Mouse (Mus musculus): ENCODE measurements around the gene Macrod1. TPM values are rescaled to one million over a fixed set of nuclear protein-coding genes. Genes with fewer than 3 reads are reported as not detected.
A peak's percentile ranks its signal among the peaks of the same experiment; 100 is the strongest.

Gene Macrod1
- polyA plus RNA-seq, 2 experiments from 2014 or later = 0.82 to 2.6 TPM

DNA sequence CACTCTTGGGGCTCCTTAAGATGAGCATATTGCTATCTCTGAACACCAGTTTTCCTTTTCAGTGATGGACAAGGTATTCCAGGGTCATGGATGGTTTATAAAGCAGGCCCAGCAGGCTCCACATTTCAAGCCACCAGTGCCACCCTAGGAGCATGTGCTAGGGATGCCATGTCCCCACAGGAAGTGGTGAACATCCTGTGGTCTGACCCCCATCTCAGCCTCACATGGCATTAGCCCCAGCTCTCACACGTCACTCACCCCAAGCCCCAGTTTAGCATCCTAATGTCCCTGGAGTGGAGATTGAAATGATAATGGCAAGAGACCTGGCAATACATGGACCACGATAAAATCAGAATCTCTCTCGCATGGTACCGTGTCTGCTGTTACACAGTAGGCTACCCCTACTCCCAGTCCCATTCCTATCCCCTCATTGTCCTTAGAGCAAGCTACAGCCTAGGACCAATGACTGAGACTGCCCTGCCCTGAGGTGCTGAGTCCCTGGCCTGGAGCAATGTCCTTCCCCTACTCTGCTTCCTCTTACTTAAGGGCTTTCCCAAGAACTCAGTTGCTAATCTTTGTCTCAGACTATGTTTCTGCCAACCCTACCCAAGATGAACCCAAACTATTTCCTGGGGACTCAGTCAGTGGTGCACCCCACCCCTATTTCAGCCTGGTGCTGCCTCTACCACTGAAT lies 59.6 kb downstream of the Macrod1 start:
- ATAC-seq = no peak

DNA sequence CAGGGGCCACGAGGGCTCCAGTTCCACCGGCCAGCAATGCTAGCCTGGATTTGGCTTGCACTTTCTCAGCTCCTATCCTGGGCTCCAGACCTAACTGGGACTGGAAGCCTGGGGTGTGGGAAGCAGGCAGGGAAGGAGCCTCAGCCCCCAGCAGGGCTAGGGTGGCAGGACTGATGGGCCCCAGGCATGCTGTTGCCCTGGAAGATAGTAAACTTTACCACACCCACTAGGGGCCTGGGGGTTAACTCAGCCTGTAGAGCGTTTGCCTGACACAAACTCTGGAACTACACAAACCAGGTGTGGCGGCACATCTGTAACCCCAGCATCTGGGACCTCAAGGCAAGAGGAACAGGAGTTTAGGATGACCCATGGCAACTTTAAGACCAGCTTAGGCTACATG lies 60.5 kb downstream of the Macrod1 start:
- ATAC-seq = no peak

DNA sequence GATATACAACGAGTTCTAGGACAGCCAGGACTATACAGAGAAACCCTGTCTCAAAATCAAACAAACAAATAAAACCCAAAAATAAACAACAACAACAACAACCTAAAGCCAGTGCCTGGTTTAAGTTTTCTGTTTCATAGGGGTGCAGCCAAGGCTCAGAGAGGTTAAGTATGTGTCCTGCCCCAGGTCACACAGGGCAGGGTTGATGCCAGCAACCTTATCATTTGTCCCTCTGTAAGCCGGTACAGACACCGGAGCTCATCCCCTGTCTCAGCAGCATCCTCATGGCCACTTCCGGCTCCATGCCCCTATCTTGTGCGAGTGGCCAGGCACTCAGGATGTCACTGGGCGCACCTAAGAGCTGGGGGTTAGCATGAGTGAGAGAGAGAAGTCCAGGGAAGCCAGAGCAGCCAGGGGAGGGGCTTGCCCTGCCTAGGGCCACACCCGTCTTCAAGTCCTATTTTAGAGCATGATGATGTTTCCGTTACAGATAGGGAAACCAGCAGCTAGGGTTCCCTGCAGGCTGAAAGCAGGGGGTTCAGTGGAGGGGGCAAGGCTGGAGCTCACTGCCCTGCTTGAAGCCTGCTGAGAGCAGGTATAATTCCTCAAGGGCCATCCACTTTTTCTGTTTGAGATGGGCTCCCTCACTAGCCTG lies 61.2 kb downstream of the Macrod1 start:
- peak; percentile 19 for ATAC-seq

DNA sequence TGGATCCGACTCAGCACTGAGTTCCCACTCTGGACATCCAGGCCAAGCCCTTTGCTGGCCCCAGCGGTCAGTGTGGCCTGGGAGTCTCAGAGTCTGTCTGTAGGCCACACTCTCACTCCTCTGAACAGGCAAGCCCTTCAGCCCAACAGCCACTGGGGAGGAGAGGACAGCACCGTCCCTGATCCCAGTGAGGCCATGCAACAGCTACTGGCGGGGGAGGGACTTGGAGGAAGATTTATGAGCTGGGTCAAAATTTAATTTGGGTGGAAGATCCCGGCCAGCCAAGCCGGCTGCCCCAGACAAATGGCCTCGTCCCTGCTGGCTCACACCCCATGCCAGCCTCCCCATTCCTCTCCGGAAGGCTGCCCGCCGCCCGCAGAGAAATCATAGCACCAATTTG lies 64.6 kb downstream of the Macrod1 start:
- no peak for ATAC-seq

DNA sequence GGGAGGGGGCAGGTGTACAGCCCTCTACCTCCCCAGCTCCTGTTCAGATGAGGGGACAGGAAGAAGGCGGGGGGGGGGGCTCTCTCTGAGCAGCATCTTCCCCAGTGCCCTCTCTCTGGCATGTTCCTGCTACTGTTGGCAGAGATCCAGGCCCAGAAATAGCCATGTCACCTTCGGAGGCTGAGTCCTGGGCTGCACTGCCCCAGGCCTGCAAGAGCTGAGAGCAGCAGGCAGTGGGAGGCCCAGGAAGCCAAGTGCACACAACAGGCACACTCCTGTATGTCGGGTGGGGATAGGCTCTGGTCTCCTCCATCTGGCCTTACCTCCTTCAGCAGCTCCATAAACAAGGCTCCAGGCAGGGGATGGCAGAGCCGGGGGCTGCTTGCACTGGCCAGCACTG lies 65.7 kb downstream of the Macrod1 start:
- no peak for ATAC-seq

DNA sequence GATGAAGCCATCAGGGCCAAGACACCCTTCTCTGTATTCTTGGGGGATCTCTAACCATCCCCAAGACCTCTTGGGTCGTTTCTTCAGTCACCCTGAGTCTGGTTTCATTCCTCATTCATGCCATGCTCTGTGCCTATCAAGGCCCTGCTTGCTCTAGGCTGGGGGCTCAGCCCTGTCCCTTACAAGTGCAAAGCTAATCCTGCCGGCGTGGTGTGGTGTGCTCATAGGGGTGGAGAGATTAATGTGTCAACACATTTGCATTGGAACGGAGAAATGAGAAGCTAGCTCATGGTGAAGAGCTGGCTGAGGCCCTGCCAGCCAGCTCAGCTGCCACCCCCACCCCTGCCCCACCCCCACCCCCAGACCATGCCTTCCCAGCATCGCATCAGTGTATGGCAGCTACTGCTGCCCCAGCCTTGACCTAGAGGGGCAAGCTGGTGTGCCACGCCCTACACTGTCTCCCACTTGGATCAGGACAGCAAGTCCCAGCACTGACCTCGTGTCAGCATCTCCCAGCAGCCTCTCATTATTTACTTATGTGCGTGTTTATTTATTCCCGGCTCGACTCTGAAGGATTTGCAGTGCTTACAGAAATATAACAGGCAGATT lies 66.2 kb downstream of the Macrod1 start:
- ATAC-seq = no peak

DNA sequence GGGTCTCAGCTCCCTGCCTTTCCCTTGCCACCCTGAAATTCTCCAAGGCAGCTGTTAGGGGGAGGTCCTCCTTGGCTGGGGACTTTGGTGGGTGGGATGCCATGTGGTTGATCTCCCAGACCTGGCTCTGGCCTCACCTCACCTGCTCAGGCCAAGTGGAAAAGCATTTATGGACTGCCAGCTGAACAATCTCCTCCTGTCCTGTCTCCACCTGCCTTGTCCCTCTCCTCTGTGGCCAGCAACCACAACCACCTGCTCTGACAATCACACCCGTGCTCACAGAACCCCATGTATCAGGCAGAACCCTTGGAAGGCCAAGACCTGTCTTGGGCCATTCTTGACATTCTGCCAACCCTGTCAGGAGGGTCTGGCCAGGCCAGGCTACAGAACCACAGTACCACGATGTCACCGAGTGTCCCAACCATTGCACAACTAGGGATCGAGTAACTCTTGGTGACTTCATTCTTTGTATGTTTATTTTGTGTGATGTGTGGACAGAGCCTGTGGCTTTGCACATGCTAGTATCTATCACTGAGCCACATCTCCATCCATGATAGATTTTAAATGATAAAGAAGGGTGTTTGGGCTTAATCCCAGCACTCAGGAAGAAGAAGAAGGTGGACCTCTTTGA lies 69.0 kb downstream of the Macrod1 start:
- no peak for ATAC-seq

DNA sequence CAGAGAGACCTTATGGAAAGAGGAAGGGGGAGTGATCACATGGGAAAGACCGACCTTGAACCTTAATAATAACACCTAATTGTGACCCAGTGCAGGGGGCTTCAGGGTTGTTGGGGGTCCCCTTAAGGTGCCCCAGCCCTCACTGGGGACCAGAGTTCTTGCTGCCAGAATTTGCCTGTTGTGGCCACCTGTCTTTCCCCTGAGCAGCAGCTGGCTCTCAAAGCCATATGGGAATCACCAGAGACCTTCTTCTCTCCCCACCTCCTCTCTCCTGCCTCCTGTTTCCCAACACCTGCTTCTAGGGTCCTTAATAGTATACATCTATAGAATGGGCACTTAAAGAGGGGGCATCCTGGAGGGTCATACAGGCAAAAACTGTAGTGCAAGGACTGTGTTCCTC lies 69.6 kb downstream of the Macrod1 start:
- ATAC-seq = no peak

DNA sequence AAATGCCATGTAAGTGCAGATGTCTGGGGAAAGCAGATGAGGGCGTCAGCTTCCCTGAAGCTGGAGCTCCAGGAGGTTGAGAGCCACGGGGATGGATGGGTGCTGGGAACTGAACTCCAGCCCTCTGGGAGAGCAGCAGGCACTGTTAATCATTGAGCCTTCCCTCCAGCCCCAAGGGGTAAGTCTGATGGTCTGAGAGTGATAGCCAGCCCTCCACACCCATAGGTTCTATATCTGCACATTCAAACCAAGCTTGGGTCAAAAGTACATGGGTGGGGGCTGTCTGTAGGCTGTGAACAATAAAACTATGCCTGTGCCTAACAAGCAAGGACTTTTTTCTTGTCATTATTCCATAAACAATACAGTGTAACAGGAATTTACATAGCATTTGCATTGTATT lies 70.3 kb downstream of the Macrod1 start:
- no peak for ATAC-seq

DNA sequence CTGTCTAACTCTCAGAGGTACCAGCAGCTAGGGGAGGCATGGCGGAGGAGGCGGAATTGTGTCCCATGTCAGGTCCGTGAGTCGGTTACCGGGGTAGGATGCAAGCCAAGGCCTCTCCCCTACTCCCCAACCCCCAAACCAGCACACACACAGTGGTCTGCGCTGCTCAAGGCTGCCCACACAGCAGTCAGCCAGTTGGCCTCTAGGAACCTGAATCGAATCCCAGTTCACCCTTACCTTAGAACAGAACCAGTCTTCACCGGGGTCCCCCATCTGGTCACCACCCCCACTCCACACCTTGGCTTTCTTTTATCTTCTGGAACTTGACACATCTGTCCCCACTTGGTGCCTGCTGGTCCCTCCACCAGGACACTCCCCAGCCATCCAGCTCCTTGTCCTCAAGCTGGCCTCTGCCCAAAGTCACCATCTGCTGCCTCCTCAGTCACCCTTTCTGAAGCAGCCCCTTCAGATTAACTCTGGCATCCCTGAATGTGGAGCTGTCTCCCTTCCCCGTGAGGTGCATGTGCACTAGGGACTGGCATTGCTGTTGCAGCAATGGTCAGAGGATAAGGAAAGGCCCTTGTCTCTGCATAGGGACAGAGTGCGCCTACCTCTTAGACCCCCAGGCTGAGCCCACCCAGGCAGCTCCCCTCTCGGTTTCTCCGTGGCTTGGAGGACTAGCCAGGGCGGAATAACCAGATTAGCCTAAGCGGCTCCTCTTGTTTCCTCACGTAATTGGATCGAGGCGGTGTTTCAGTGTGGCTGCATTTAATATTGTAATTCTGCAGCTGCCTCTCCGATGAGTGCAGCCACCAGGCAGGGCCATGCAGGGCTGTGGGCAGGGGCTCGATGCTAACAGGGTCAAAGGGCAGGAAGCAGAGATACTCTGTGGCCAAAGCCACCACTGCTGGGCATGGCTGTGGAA lies 72.2 kb downstream of the Macrod1 start:
- no peak for ATAC-seq

DNA sequence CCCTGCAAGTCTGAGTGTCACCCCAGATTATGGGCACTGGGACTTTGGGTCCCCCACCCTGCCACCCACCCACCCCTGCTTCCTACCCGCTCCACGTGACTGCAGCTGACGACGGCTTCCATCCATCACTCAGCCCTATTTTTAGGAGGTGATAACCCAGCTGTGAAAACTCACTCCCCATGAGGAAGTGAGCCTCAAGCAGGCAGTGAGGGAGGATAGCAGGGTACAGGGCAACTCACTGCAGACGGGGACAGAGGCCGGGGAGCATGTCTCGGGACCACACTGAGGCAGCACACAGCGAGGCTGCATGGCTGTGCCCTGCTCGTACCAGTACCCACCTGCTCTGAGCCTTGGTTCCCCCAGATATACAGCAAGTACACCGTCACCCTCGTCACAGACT lies 73.7 kb downstream of the Macrod1 start:
- no peak for ATAC-seq

DNA sequence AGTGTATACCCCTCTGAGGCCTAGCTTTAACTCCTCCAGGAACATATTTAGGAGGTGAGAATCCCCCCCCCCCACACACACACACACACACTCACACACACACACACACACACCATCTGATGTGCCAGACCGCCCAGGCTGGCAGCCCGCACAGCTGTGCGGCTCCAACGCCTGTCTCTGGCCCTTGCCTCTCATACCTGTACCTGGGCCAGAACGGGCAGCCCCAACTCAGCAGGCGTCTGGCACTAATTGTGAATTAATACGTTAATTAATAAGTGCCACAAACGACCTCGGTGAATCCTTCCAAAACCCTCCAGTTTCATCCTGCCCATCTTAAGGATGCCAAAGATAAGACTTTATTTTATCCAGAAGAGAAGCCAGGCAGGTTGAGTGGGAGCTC lies 76.8 kb downstream of the Macrod1 start:
- no peak for ATAC-seq

DNA sequence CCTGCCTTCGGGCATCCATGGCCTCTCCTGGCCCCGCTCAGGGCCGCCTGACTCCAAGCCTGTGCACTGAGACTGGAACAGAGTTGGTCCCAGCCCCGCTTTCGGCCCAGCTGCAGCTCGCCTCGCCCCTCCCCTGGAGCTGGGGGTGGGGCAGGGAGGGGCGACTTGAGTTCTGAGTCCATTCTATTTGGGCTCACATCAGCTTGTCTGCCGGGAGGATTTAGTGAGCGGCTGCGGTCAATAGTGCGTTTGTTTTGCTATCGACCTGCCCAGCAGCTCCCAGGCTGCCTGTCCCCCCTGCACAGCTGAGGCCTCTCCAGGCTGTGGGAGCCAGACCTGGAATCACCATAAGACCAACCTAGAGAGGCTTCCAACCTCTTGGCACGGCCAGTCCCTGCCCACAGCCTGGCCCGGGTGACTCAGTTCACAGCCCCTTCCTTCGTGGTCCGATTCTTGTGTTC lies 78.1 kb downstream of the Macrod1 start:
- no peak for ATAC-seq

DNA sequence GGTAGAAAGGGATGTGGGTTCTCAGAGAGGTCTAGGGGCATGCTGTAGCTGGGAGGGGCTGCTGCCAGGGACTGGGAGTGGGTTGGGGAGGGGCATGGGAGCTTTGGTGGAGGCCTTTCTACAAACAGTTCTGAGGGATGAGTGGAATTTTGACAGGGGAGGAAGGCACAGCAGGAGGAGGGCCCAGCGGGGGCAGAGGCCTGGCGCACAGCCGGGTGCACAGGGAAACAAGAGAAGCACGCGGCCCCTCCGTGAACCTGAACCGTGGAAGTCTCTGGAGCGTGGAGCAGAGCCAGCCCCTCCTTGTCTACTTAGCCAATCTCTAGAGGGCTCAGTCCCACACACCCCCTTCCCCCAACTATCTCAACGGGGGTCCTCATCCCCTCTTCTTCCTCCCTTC lies 78.9 kb downstream of the Macrod1 start:
- ATAC-seq = no peak

DNA sequence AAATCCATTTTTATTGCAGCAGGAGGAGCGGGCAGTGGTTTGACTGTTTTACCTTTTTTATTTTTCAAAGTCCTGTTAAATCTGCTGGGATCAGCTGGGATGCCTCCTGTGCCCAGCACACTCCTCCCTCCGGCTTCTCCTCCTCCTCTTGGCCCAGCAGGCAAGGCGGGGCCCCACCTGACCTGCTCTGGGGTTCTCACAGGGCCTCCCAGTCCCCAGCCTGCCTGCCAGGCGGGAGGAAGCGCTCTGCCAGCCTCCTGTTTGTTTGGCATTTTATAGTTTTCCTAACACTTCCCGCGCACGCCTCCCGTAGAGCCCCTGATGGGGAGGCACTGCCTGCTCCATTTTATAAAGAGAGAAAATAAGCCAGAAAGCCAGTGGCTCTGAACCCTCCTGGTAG lies 79.4 kb downstream of the Macrod1 start:
- no peak for ATAC-seq

DNA sequence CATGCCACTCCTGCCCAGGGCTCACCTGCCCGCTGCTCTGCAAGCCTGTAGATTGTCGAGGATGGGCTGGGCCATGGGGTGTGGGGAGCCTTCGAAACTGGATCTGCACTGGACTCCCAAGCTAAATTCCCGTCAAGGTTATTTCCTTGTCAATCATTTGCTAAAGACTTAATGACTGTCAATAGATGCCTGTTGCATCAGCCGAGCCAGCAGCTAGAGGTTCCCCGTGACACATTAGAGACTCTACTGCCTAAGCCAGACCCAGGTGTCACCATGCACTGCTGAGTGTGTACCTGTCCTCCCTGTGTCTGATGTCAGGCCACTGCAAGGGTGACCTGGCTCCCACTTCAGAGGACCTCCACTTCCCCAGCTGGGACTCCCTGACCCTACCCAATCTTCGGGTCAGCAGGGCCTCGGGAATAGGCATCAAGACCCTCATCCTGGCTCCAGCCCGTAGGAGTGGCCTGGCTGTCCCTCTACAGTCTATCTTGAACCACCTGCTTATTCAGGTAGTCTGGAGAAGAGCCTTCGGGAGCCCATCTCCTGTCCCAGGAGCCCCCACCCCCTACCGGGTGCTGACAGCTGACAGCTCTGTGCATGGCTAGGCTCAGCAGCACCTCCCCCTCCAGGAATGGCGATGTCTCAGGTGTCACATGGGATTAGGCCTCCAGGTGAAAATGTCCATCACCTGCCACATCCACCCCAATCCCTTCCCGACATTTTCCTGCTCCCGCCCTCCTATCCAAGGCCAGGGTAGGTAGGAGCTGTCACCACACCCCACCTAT lies 80.3 kb downstream of the Macrod1 start:
- ATAC-seq = no peak

DNA sequence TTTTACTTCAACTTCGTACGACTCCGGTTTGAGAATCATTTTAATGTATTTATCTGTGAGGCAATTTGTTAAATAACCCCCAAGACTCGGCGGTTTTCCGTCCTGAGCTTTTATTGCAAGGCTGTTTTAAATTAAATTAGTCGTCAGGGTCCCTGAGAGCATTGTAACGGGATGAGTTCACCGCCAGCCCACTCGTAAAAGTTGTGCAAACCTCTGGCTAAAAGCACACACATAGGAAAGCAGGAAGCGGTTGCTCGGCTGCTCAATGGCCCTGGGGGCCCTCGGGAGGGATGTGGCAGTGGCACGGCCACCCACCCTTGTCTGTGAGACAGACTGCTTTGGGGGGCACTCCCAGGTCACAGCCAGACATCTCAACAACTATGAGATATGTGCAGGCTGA lies 81.7 kb downstream of the Macrod1 start:
- no peak for ATAC-seq

DNA sequence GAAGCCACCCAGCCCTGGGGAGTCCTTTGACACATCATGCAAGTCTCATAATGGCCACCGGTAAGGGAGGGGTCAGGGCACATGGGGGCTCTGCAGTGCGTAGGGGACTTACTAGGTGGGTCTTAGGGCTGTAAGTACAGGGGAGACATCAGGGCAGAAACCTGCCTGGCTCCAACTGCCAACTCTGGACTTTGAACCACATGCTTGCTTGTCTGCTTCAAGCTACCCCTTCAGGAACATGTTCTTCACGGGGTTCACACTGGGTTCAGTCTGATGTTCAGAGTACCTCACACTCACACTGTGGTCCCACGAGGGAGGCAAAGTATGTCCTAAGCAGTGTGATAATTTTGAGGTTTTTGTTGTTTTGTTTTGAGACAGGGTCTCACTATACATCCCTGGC lies 82.7 kb downstream of the Macrod1 start:
- no peak for ATAC-seq

DNA sequence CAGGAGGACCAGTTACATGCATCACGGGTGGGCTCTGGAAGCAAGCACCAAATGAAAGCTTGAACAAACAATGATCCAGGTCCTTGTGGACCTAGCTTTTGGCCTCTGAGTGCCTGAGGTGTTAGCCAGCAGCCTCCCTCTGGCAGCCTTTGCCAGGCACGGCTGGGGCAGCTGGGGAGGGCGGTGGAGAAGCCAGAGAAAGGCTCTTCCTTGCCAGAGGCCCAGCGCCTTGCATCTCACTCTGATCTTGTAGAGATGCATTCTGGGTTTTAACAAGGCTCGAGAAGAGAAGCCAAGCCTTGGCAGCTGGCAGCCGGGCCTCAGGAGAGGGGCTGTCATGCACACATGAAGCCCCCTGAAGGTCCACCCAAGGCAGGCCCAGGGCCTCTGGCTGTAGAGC lies 83.8 kb downstream of the Macrod1 start:
- ATAC-seq = no peak

DNA sequence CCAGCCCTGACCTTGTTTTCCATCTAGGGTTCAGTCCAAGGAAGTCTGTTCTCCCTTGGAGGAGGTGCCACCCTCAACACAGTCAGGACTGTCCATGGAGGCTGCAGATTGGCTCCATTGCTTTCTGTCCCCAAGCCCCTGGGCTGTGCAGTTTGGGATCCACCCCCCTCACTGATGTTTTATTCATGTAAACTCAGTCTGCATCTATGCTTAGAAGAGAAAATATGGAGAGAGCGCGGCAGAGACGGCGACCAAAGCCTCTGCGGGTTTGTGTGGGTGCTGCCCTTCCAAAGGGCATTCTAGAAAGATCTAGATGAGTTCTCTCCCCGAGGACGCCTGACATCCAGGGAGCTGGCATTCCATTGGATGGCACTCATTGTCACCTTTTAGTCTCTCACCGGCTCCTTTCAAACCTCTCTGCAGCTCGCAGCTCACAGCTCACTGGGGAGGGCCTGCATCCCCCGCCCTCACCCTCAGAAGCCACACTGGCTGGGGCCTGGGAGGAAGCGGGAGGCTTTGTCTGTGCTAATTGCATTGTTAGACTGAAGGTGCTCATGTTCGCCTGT lies 84.3 kb downstream of the Macrod1 start:
- no peak for ATAC-seq

DNA sequence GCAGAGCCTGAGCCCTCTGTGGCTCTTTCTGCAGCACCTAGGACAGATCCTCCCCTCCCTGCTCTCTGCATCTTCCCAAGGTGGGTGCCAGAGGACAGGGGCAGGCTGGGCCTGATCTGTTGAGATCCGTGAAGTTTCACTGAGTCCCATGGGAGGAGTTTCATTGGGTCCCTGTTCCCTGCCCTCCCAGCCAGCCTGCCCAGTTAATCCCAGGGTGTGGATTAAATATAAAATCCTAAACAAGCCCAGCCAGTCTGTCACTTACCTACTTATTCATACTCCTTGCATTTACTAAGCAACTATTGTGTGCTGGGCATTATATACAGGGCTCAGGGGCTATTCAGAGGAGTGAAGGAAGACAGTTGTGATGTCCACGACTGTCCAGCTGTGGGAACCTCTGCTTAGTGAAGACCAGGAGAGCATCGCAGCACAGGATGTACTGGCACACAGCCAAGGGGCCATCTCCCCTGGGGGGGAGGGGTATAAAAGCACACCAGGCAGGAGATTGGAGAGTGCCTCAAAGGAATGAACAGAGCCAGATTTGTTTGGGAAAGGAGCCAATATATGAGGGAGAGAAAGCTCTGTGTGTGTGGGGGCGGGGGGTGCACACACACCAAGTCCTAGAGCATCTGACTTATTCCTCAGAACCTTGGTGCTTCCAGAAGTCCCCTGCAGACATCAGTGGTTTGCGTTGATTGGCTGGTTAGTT lies 85.8 kb downstream of the Macrod1 start:
- no peak for ATAC-seq
